Mouse (Mus musculus) layer of hippocampus, postnatal 36 days (tissue): ENCODE data around the gene Nfkb1. TPM values are rescaled to one million over a fixed set of nuclear protein-coding genes. Genes with fewer than 3 reads are reported as not detected.
A peak's percentile ranks its signal among the peaks of the same experiment; 100 is the strongest.

ENCODE experiments used
- DNase-seq, 2 experiments: peaks; one replicate each; pipeline ENCODE4 v3.0.0; 2022
- total RNA-seq, 2 experiments: library from RNA; stranded (reverse); gene quantifications; 2 replicates each; pipeline ENCODE4 v1.2.3; 2021

Nfkb1 gene
- total RNA-seq, 2 experiments from 2014 or later: 21.6 to 25.8 TPM

DNA sequence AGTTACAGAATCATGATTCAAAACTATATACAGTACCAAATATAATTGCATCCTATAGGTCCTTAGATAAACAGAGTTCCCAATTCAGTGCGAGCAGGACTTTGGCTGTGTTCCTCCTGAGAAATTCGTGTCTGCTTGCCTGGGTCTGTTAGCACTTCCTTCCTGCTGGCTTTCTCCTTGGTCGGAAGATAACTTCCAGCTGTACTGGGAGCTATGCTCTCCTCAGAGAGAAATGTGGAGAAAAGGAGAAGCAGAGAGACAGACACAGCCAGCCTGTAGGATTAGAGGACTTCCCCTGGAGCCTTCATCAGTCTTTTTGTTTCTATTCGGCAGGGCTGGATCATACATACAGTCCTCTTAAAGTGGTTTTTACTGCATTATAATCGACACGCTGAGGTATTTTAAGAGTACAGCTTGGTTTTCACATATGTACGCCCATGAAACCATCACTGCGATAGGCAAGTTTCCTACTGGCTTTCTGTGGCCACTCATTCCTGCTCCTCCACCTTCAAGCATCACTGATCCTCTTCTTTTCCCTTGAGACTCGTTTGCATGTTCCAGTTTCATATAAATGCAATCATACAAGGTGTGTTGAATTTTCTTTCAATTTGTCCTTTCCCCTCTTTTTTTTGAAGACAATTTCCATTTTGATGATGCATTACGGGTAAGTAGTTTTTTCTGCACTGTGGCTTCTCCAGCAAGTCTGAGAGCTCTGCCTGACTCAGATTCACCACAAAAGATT, 8.3 kb upstream of the Nfkb1 start:
- no peak for DNase-seq

DNA sequence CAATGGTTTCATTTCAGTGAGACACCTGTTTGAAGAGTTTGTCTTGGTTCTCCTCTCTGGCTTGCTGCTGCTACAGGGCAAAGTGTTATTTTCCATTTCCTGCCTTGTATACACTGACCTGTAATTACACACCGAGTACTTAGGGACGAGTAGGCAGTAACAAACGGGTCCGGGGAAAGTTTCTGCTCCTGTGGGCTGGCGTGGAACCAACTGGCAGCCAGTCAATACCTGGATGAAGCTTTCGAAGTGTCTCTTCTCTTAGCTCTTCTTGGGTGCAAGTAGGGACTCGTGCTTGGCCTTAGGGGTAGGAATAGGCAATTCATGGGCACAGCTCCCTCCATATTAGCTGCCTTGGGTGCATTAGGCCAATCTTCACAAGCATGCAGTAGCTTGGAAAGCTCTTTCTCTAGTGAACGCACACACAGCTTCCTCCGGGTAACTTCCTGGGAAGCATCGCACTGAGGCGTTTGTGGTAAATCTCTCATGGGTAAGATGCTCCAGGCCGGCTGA, 7.2 kb upstream of the Nfkb1 start:
- no peak for DNase-seq

DNA sequence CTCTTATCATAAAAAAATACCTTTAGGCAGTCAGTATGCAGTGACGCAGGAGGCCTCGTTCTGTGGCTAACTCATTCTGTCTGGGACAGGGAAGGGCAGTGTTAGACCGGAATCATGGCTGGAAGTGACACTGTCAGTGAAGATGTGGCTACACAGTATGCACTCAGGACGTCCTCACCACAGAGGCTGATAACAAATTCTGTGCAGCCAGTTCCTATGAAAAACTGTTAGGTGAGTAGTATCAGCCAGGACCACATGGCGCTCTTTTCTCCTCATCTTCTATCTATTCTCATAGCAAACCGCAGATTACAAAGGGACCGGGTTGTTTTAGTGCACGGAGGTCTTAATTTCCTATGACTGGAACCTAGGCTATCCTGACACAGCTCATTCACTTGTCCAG, 4.9 kb upstream of the Nfkb1 start:
- DNase-seq: no peak

DNA sequence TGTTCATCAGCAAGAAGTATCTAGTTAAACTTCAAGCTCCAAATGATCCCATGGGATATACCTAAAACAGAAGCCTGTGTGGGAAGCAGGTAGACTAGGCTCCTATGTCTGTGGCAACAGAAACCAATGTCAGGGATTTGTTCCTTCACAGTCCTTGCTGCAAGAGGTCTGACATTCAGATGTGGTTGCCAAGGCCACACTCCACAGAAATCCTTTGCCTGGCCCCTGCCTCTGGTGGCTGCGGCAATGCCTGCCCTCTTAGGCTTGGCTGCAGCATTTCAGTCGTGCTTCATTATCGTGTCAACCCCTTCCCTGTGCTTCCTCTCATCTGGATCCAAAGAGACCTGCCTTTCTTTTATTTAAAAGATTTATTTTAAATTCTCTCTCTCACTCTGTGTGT, 1.7 kb upstream of the Nfkb1 start:
- DNase-seq: no peak

DNA sequence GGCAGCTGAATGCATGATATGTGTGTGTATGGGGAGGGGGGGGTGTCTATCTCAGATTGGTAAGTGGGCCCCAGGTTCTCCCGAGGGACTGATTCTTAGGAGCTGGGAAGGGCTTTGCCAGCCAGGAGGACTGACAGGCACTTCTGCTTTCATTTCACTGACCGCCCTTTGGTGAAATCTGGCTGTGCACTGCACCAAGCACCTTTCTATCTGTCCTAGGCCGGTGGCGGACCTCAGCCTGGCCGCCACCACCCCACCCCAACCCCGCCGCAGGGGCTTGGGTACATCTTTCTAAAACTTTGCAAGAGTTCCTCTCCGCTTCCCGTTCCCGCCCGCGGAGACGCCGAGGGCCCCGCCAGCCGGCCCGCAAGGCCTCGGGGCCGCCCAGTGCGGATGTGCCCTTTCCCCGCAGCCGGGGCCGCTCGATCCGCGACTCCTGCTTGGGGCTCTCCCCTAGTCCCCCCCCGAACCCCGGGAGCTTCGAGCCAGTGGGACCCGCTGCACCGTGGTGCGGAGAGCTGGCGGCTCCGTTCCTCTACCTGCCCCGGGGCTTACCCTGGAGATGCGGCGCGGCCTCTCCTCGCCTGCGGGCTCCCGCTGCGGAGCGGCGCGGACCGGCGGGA, 668 bp downstream of the Nfkb1 start:
- DNase-seq: peak; percentile 43 to 49

DNA sequence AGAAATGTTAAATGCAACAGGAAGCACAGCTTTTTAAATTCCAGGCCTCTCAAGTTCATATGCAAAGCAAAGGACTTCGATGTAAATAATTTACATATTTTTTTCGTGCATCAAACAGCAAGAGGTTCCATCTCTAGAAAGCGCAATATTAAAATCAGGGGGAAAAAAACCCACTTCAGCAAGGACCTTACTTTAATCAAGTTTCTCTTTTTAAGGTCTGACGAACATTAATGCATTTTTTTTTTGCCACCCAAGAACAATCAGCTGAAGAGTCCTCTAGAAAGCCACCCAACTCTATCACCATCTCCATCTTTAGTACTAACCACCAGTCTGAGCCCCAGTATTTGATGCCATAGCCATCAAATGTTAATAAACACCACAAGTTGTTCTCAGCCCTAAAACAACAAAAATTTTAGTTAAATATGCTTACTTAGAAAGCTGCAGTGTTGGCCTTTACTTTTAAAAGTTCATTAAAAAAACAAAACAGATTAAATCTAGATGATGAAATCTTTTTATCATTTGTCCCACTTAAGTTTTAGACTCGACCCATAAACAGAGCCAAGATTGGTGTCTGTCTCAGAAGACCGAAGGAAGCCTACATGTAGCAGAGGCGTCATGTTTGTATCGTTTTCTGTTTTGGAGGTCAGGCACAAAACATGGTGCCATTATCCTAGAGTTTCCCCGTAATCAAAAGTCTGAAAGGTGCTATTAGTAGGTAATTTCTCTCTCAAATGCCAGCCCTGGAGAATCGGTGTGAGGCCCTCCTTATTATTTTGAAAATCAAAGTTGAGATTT, 1.4 kb downstream of the Nfkb1 start:
- DNase-seq: no peak

DNA sequence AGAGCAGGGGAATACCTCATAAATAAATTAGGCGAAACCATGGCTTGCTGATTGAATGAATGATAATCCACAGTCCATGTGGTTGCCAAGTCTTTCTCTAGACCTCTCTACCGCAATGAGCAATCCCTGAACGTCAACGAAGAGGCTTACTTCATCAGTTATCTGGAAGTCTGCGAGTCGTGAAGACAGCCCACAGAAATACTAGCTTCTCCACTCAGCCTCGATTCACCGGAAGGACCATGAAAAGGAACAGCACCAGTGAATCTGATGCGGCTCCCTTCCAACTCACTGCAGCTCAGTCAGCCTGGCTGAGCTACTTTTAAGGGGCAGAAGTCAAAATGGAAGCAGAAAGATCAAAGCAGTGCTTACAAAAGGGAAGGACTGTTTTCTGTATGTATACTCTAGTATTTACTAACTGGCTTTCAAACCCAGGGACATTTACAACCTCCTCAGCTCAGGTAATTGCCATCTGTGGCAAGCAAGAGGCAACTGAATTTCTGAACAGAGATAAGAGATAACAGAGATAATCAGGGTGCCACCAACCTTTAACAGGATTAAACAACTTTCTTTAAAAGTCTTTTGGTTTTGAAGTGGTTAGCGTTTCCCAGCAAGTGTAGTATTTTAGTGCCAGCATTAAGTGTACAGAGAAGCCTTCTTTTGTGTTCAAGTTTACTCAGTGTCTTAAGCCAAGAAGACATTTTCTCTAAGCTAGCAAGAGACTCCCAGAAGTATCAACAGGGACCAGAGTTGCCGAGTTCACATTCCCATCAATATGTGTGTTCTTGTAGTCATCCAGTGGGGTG, 2.2 kb downstream of the Nfkb1 start:
- DNase-seq: no peak

DNA sequence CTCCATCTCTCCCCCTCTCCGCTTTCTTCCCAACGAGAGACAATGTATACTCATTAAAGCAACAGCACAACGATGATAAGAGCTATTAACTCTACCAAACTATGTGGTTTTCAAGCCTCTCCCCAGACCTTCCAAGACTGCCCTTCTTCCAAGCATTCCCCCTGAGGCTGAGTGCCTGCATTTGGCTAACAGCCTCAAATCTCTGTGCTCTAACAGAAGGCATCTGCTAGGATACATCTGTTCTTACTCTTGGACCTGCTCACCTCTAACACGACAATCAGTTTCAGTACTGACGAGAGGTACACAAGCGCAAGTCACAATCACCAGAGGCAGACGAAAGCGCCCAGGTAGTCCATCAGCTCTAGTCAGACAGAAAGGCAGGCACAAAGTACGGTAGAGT, 3.4 kb downstream of the Nfkb1 start:
- DNase-seq: no peak

DNA sequence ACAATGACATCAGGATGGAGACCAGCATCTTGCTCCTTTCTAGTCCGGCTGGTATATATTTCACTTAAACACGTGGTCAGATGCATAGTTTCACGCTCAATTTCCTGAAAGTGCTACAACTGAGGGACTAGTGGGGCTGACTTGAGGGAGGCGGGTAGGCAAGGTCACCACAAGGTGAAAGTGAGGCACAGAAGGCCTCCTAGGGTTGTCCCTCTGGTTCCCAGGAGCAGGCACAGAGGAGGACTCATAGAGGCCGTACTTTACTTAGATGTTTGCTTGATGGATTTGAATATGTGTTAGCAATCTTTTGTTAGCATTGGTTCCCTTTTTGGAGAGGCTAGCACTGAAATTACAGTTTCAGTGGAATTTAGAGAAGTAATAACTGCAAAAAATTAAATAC, 4.9 kb downstream of the Nfkb1 start:
- DNase-seq: no peak

DNA sequence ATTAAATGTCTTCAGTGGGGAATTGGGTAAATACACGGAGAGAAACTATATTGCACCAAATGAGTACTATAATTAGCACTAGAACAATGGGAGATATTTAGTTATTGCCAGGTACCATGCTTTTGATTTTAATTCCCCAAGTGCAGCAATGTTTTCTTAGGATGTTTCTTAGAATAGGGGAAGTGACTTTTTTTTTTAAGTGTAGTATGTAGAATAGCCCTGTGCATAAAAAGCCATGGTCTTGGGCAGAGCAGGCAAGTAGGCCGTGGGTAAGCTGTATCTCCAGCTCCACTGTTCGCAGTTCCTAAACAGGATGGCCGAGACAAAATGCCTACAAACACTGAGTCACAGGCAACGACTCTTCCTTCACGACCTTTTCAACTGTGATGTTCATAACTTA, 8.1 kb downstream of the Nfkb1 start:
- DNase-seq: no peak

DNA sequence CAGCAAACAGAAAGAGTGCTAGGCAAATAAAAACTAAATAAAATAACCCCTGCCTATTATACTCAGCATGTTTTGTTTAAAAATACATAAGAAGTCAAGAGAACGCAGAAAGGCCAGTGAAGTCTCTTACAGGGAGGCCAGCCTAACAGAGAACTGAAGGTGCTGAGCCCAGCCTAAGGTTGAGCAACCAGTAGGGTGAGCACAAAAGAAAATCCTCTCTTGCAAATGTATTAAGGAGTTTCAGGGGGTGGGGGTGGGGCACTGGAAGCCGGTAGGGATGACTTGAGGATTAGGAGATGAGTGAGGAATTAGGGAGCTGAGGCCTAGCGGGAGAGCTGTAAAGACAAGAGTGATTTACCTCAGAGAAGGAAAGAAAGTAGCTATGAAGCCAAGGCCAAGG, 9.1 kb downstream of the Nfkb1 start:
- DNase-seq: no peak

DNA sequence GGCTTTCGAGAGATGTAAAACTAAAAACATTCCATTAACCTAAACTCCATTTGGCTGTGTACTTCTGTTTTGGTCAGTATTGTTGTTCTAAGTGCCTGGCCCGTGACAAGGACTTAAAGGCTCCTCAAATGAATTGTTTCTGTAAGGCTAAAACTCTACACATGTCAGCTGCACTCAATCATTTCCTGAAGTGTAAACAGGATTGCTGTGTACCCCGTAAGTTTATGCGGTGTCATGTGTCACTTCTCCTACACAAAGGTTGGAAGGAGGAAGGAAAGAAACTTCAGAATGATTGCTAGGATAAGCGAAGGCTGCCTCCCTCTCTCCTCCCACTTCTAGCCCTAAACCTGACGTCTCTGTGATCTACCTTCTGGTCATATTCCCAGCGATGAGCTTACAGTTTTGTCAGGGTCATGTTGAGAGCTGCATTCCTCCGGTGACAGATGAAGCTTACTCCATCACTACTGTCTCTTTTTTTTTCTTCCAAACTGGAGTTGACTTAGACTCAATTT, 10.0 kb downstream of the Nfkb1 start:
- DNase-seq: no peak

DNA sequence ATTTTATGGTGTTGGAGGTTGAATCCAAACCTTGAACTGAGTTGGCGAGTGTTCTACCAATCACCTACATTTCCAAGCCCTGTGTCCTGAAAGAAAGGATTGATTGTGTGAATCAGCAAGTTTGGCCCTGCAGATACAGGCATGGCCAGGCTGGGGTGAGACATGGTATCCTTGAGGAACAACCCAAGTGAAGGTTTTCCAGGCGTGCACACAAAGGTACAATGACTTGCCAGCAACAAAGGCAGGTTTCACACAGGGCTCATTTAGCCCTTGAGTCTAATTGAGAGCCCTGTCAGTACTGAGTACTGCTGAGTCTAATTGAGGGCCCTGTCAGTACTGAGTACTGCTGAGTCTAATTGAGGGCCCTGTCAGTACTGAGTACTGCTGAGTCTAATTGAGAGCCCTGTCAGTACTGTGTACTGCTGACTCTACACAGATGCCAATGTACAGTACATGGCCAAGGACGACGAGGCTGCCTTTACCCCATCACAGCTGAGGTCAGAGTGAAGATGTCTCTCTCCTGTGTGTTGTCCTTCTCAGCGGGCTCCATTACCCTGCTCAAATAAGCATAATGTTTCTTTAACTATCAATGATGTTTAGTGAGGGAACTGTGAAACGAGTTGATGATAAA, 11.0 kb downstream of the Nfkb1 start:
- no peak for DNase-seq

DNA sequence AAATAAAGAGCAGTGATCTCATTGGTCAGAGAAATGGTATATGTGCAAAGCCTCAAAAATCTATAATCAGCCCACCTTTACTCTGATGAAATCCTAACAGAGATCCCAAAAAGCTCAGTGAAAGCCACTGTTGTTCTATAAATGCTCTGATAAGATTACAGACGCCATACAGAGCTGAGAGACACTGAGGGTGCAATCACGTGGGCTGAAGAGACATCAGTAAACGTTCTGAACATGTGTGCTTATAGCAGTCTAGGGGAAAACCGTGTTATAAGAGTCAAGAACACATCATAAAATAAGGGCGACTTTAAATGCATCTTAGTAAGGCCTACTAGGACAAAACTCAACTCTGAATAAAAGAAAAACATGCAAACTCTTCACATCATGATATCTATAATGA, 14.3 kb downstream of the Nfkb1 start:
- no peak for DNase-seq

DNA sequence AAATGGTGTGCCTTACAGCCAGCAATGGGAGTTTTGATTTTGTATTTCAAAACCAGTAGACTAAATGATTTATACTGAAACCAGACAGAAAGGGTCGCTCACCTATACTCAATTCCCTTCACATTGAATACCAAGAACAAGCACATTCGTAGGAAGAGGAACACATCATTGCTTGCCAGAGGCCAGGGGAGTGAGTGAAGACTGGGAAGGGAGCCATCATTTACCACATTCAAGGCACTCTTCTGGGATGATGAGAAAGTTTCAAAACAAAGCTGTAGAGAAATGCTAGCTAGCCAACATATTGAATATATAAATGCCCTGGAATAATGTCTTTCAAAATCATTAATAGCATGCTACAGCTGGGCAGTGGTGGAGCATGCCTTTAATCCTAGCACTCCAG, 15.0 kb downstream of the Nfkb1 start:
- DNase-seq: no peak

DNA sequence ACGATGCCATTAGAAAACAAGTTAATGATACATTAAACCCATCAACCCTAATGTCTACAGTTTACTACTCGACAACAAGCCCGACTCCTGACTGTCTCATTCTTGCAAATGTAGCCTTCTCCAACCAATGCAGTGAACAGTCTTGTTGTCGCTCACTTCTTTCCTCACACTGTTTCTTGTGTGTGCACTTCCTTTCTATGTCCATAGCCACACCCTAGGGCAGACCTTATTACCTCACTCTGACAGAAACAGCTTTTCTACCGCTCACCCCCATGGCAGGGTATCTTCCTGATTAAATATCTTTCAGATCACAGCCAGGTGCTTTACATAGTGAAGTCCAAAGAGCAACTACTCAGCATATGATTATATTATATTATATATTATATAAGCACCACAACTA, 15.9 kb downstream of the Nfkb1 start:
- DNase-seq: no peak

DNA sequence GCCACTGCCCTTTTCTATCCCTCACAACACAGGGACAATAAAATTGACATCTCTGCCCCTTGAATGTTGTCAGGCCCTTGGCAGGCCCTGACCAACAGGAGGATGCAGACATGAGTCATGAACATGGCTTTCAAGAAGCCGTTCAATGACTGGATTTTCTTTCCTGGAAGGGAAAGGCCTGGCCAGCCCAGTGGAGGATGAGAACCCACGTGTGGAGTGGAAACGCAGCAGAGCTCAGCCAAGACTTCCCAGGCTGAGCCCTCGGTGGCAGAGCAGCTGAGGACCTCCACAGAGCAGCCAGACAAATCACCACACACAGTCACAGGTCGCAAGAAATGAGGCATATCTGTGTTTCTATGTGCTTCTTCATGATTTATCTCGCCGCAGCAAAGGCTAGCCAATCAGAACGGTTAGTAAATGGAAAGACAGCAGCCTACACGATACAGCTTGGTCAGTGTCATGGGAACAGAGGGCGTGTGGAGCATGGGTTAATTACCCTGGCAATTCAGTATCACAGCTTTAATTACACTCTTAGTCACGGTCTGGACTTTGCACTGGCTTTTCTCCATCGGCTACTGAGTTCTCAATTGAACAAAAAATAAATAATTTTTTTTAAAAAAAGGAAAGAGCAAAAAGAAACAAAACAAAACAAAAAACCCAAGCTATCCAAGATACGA, 16.5 kb downstream of the Nfkb1 start:
- no peak for DNase-seq

DNA sequence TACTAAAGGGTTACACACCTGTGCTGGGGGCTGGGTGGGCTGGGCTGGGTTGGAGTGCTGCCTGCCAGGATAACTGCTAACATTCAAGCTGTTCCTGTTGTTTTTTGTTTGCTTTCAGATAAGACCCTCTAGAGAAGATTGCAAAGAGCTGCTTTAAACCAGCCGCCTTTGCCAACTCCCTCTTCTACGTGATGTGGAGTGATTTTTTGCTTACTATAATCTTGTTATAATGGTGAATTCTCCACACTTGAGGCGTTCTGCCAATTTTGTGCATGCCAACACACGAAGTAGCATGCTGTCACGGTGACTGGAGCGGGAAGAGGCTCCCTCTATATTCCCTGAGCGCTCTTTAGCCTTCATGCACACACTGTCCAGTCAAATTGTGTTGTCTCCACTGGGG, 17.7 kb downstream of the Nfkb1 start:
- no peak for DNase-seq

DNA sequence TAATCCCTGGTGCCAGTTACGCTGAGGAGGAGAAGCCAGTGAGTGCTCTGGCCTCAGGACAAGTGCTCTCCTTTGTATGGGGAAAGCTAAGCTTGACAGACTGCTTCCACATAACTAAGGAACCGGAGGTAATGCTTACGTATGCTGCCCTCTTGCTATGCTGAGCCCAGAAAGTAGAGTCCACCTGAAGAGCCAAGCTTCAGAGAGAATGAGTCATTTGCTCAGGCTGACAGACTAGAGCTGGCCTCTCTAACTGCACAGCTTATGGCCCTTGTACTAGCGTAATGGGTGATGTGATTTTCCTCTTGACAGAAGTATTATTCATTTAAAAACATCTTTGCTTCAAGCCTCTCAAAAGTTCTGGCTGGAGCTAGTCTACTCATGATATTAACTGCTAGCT, 18.3 kb downstream of the Nfkb1 start:
- no peak for DNase-seq

DNA sequence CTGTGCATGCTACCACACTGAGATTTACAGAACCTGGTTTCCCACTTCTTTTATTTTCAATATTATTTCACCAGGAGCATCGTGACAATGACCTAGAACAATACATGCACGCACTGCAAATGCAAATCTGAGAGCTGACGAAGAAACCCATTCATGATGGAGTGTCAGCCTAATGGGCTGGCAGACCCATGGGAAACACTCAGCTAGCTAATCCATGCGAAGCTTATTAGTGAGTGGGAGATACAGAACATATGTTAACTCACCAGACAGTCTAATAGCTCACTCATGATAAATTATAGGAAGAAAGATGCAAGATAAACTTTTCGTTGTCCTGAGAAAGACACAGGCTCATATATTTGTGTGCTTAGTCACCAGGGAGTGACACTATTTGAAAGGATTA, 19.2 kb downstream of the Nfkb1 start:
- no peak for DNase-seq

DNA sequence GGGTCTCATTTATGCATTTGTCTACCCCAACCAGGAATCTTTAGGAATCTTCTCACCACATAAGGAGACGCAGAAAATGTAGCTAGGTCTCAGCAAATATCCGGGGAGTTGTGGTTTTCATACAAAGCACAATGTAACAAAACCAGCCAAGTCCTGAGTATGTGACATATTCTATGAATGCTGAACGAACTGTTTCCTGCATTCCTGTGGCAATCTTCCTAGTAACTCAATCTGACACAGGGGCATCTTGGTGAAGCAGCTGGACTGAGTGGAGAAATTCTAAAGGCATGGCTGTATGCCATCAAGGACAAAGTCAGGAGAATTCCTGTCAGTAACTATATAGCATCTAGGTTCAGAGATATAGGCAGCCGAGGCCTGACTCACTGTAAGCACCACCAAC, 20.5 kb downstream of the Nfkb1 start:
- DNase-seq: no peak
